In the genomic region with DNA sequence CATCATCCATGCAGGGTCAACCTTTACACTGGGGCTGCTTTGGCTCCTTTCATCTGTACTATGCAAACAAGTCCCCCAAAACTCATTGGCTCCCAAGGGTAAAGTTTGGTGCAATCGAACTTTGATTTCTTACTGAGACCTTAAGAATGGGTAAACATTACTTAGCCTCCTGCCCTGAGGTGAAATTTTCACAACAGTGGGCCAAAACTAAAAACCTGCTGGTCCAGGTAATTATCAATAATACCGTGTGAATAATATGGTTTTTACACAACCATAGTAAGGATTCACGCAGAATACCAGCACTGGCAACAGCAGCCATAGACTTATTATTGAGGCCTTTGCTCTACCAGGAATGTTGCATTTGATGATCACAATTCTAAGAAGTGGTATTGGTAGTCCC, we compare ENCODE assay signal across 22 mouse cellular contexts.
DNase-seq lines count a peak whose midpoint lies in the region; ATAC-seq lines count a peak whose summit lies in the region.
"Had no signal": no experiment of that assay in that cellular context is flagged by ENCODE, and none has a peak within 500 bp of the region (broad histone marks: within the 10 kb centered on the region; RNA-seq: fewer than 3 reads in every experiment).

No protein-coding gene starts in this region.

- DNase-seq in intestine, embryonic 14.5 days (ENCODE audit: low spot score): no peak
- no peak for DNase-seq in limb, embryonic 10.5 days (ENCODE audit: low spot score)
- DNase-seq in fat pad, adult 2 months (ENCODE audit: extremely low read depth, low read depth, low spot score): peak; percentile 81
- peak; percentile 63 for DNase-seq in gonadal fat pad, adult 2 months (ENCODE audit: low read depth)
- no peak for DNase-seq in thymus, postnatal 14 days
- DNase-seq: adrenal gland, adult 2 months; adrenal gland, postnatal 10 days; adrenal gland, postnatal 25 days; cerebellum, adult 11 months; cerebellum, adult 18-20 months; cerebellum, adult 8-10 months; cerebellum, adult 9-11 months; cerebellum, postnatal 14 days; cerebellum, postnatal 36 days; embryo, embryonic 11 days had no signal

- H3K4me3 ChIP-seq in intestine, embryonic 14.5 days (ENCODE audit: low read depth, low read length): no peak overlapping the region
- no peak overlapping the region for H3K4me3 ChIP-seq in intestine, embryonic 16.5 days (ENCODE audit: low read length)
- H3K4me3 ChIP-seq in limb, embryonic 12.5 days (replicated peaks): no peak overlapping the region
- no peak overlapping the region for H3K4me3 ChIP-seq in limb, embryonic 10.5 days
- H3K4me3 ChIP-seq: embryonic facial prominence, embryonic 13.5 days; embryonic facial prominence, embryonic 15.5 days; erythroblast, embryonic 14.5 days; forebrain, embryonic 13.5 days; forebrain, embryonic 15.5 days had no signal

- no peaks in the 10 kb centered on the region for H3K36me3 ChIP-seq in intestine, embryonic 14.5 days (ENCODE audit: control insufficient read depth, insufficient read depth, low read length)
- H3K36me3 ChIP-seq in intestine, embryonic 16.5 days (ENCODE audit: control insufficient read depth, insufficient read depth, low read length): no peaks in the 10 kb centered on the region
- no peaks in the 10 kb centered on the region for H3K36me3 ChIP-seq in limb, embryonic 12.5 days
- H3K36me3 ChIP-seq in limb, embryonic 10.5 days: no peaks in the 10 kb centered on the region
- H3K36me3 ChIP-seq: embryonic facial prominence, embryonic 13.5 days; embryonic facial prominence, embryonic 15.5 days; forebrain, embryonic 15.5 days had no signal

- WGBS in intestine, embryonic 14.5 days: 73% methylated on average over 3 of the region's 3 CpGs
- 59% methylated on average over 3 of the region's 3 CpGs for WGBS in intestine, embryonic 16.5 days
- WGBS in limb, embryonic 12.5 days: 80% methylated on average over 3 of the region's 3 CpGs
- WGBS in limb, embryonic 10.5 days: 94% methylated on average over 3 of the region's 3 CpGs

- ATAC-seq in intestine, embryonic 14.5 days (replicated peaks; ENCODE audit: low FRiP score, low TSS enrichment, low read depth): no peak
- no peak for ATAC-seq in intestine, embryonic 16.5 days
- ATAC-seq in limb, embryonic 12.5 days (ENCODE audit: insufficient number of reproducible peaks, insufficient read depth, low FRiP score, low TSS enrichment, low read depth): no peak
- ATAC-seq: forebrain, embryonic 13.5 days; forebrain, embryonic 15.5 days had no signal

- peak overlapping the region; percentile 16; the same call in 1 of the 2 replicates for H3K27ac ChIP-seq in intestine, embryonic 14.5 days (ENCODE audit: low read depth)
- no peak overlapping the region for H3K27ac ChIP-seq in intestine, embryonic 16.5 days (ENCODE audit: low read length)
- 0 out of 2 replicates have a peak overlapping the region, but pooled peaks have one; percentile 17 for H3K27ac ChIP-seq in limb, embryonic 12.5 days
- H3K27ac ChIP-seq in limb, embryonic 10.5 days: no peak overlapping the region
- H3K27ac ChIP-seq: embryonic facial prominence, embryonic 15.5 days; forebrain, embryonic 13.5 days; forebrain, embryonic 15.5 days had no signal

- no peak overlapping the region for H3K9ac ChIP-seq in intestine, embryonic 14.5 days (ENCODE audit: low read length)
- H3K9ac ChIP-seq in intestine, embryonic 16.5 days (ENCODE audit: low read depth, low read length): no peak overlapping the region
- no peak overlapping the region for H3K9ac ChIP-seq in limb, embryonic 12.5 days (replicated peaks)
- H3K9ac ChIP-seq: embryonic facial prominence, embryonic 13.5 days; embryonic facial prominence, embryonic 15.5 days; forebrain, embryonic 13.5 days; forebrain, embryonic 15.5 days had no signal

- H3K4me1 ChIP-seq in intestine, embryonic 14.5 days (replicated peaks; ENCODE audit: control insufficient read depth, insufficient read depth, low read length): peaks cover 14% of the 10 kb centered on the region
- peaks cover 12% of the 10 kb centered on the region for H3K4me1 ChIP-seq in intestine, embryonic 16.5 days (ENCODE audit: control insufficient read depth, insufficient read depth, low read length)
- peaks cover 23% of the 10 kb centered on the region for H3K4me1 ChIP-seq in limb, embryonic 12.5 days (replicated peaks)
- H3K4me1 ChIP-seq in limb, embryonic 10.5 days: peaks cover 11% of the 10 kb centered on the region

- no peak overlapping the region for H3K4me2 ChIP-seq in intestine, embryonic 14.5 days (ENCODE audit: low read length)
- H3K4me2 ChIP-seq in intestine, embryonic 16.5 days (ENCODE audit: low read depth, low read length): no peak overlapping the region
- H3K4me2 ChIP-seq in limb, embryonic 12.5 days: no peak overlapping the region
- H3K4me2 ChIP-seq: embryonic facial prominence, embryonic 13.5 days; embryonic facial prominence, embryonic 15.5 days; forebrain, embryonic 13.5 days; forebrain, embryonic 15.5 days had no signal

- no peaks in the 10 kb centered on the region for H3K9me3 ChIP-seq in intestine, embryonic 14.5 days (ENCODE audit: control insufficient read depth, low read length)
- H3K9me3 ChIP-seq in intestine, embryonic 16.5 days (ENCODE audit: control insufficient read depth, low read length): no peaks in the 10 kb centered on the region
- H3K9me3 ChIP-seq in limb, embryonic 12.5 days: no peaks in the 10 kb centered on the region
- no peaks in the 10 kb centered on the region for H3K9me3 ChIP-seq in limb, embryonic 10.5 days (replicated peaks)
- H3K9me3 ChIP-seq: embryonic facial prominence, embryonic 13.5 days; embryonic facial prominence, embryonic 15.5 days; forebrain, embryonic 13.5 days; forebrain, embryonic 15.5 days had no signal

- H3K27me3 ChIP-seq in intestine, embryonic 14.5 days (replicated peaks; ENCODE audit: control insufficient read depth, insufficient read depth, low read length): no peaks in the 10 kb centered on the region
- no peaks in the 10 kb centered on the region for H3K27me3 ChIP-seq in intestine, embryonic 16.5 days (replicated peaks; ENCODE audit: control insufficient read depth, insufficient read depth, low read length)
- H3K27me3 ChIP-seq in limb, embryonic 12.5 days: no peaks in the 10 kb centered on the region
- no peaks in the 10 kb centered on the region for H3K27me3 ChIP-seq in limb, embryonic 10.5 days (ENCODE audit: low read depth, poor library complexity, severe bottlenecking)
- H3K27me3 ChIP-seq: embryonic facial prominence, embryonic 15.5 days; forebrain, embryonic 13.5 days; forebrain, embryonic 15.5 days had no signal

Comparison
In these comparisons a context has a peak if more than half of its experiments do, and no peak if none do; other contexts are left out.
1. H3K27ac ChIP-seq: peak in intestine, embryonic 14.5 days (single experiment) and limb, embryonic 12.5 days (single experiment); none in intestine, embryonic 16.5 days (single experiment) and limb, embryonic 10.5 days (single experiment).
2. DNase-seq: peak in fat pad, adult 2 months (single experiment) and gonadal fat pad, adult 2 months (single experiment); none in intestine, embryonic 14.5 days (single experiment), limb, embryonic 10.5 days (single experiment) and thymus, postnatal 14 days (single experiment).